Mouse (Mus musculus) heart, postnatal 0 days (tissue): ENCODE data around the gene Son. TPM values are rescaled to one million over a fixed set of nuclear protein-coding genes. Genes with fewer than 3 reads are reported as not detected.

ENCODE experiments used
- ATAC-seq: fragments of 200-750 bp; cut with Nextera tagmentation; 2 replicates; pipeline ENCODE4 v1.8.0; 2017; ENCODE audit warnings: low read depth, moderate number of reproducible peaks, moderate library complexity; ENCODE audit not compliant: insufficient read depth
- DNase-seq: peaks from one replicate; pipeline ENCODE4 v3.0.0-alpha.2; 2016; ENCODE audit warnings: low spot score
- H3K27ac ChIP-seq: fragments of 300-500 bp; sonication (generic); 2 replicates; pipeline ENCODE4 v1.5.1; 2014; ENCODE audit warnings: low read depth, mild to moderate bottlenecking
- H3K27me3 ChIP-seq: fragments of 300-500 bp; sonication (generic); 2 replicates; pipeline ENCODE4 v1.6.1; 2014; ENCODE audit warnings: low read length, mixed read lengths; ENCODE audit not compliant: control insufficient read depth, insufficient read depth
- H3K36me3 ChIP-seq: fragments of 300-500 bp; sonication (generic); replicated peaks from 2 replicates; pipeline ENCODE4 v1.6.1; 2014; ENCODE audit warnings: low read length, mixed read lengths; ENCODE audit not compliant: control insufficient read depth, insufficient read depth
- H3K4me1 ChIP-seq: fragments of 300-500 bp; sonication (generic); 2 replicates; pipeline ENCODE4 v1.6.1; 2014; ENCODE audit warnings: antibody characterized with exemption; ENCODE audit not compliant: control insufficient read depth, insufficient read depth
- H3K4me2 ChIP-seq: fragments of 300-500 bp; sonication (generic); 2 replicates; pipeline ENCODE4 v1.6.1; 2014; ENCODE audit warnings: low read depth, mild to moderate bottlenecking, low read length, moderate library complexity
- H3K4me3 ChIP-seq: fragments of 300-500 bp; sonication (generic); 2 replicates; pipeline ENCODE4 v1.5.1; 2014; ENCODE audit warnings: low read depth, low read length
- H3K9ac ChIP-seq: fragments of 300-500 bp; sonication (generic); replicated peaks from 2 replicates; pipeline ENCODE4 v1.6.1; 2014; ENCODE audit warnings: low read depth, low read length, mixed read lengths
- H3K9me3 ChIP-seq: fragments of 300-500 bp; sonication (generic); replicated peaks from 2 replicates; pipeline ENCODE4 v1.6.1; 2016; ENCODE audit warnings: low read length; ENCODE audit not compliant: control insufficient read depth
- CTCF ChIP-seq: IDR thresholded peaks from 2 replicates; pipeline ENCODE4 v1.5.1; 2016; ENCODE audit warnings: antibody characterized with exemption, control low read depth, low read depth
- EP300 ChIP-seq: IDR thresholded peaks from 2 replicates; pipeline ENCODE4 v1.6.1; 2016; ENCODE audit warnings: antibody characterized with exemption, low read depth
- WGBS: fragments of 180-500 bp; shearing (Covaris S2); extraction: QIAGEN DNeasy Blood & Tissue Kit; methylation state at CpG from one replicate; pipeline ENCODE4 v1.1.7; 2014; 5-methylcytosine and 5-hydroxymethylcytosine counted together
- polyA plus RNA-seq: library from polyadenylated mRNA; unstranded; fragments of >200 nt; fragmentation: Nextera tagmentation; extraction: Ambion mirVana; gene quantifications from 2 replicates; pipeline ENCODE4 v1.2.1, GENCODE M21; 2015
- total RNA-seq: library from RNA; depleted of rRNA; stranded (reverse); fragments of >200 nt; gene quantifications from 2 replicates; pipeline ENCODE4 v1.2.3, GENCODE M21; 2014; ENCODE audit warnings: low replicate concordance

Son gene
- total and polyA plus RNA-seq, 2 experiments from 2014 or later: 69.1 to 243 TPM

DNA sequence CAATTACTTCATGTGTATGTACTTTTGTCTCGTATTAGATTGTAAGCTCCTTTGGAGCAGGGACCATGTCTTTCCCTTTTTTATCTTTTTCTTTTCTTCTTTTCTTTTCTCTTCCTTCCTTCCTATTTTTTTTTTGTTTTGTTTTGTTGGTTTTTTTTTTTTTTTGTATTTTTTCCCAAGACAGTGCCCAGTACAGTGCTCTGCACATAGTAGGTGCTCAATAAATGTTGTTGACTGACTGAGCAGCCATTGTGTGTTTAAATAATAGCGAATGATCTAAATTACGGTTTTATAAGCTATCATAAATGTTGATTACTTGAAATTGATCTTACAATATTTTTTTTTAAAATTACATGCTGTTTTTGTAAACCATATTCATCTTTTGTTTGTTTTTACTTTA, 16.5 kb downstream of the Son start:
- H3K4me1 ChIP-seq: 0 out of 2 replicates have a peak, but pooled peaks cover 7% of the 10 kb centered on the region
- TF ChIP-seq EP300 (no peak), CTCF (no peak)
- ATAC-seq: no peak
- H3K9me3 ChIP-seq: no peaks in the 10 kb centered on the region
- 90% methylated on average over 3 of the region's 3 CpGs for WGBS
- H3K9ac ChIP-seq: no peak overlapping the region
- H3K4me3 ChIP-seq: no peak overlapping the region
- H3K36me3 ChIP-seq: peaks cover 85% of the 10 kb centered on the region
- no peak for DNase-seq
- H3K27ac ChIP-seq: no peak overlapping the region
- no peak overlapping the region for H3K4me2 ChIP-seq
- H3K27me3 ChIP-seq: no peaks in the 10 kb centered on the region

- DNase-seq: no peak
- 83% methylated on average over 4 of the region's 4 CpGs for WGBS
These were observed 27.2 kb downstream of the Son start for GRCm38 (mm10) chr16:91674500-91674899.

DNA sequence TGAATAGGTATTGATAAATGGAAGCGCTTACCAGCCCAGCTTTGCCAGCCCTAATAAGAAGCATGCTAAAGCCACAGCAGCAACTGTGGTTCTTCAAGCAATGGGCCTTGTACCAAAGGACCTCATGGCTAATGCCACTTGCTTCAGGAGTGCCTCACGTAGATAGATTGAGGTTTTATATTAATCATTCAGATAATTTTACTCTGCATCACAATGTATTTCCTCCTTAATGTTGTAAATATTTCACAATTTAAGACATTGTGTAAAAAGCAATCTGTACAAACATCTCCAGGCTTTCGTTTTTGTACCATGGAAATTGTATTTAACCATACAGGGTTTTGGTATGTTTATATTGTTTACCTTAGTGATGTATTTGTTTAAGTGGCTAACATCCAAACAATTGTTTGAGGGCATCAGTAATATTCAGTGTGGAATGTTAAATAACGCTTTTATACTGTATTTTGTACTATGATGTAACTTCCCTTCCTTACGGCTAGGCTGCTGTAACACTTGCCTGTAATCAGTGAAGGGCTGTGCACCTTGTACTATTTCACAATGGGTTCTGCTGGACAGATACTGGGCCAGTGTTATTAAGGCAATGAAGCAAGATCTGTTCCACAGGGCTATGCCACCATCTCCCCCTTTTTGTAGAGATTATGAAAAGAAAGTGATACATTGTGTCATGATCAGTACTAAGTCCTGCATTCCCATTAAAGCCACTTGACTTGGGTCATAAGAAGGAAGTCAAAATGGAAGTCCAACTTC, 31.0 kb downstream of the Son start:
- TF ChIP-seq CTCF (no peak), EP300 (no peak)
- no peak for ATAC-seq
- H3K36me3 ChIP-seq: peaks cover 73% of the 10 kb centered on the region

More at GRCm38 (mm10) chr16:91674500-91674899, 27.2 kb downstream of the Son start:
- TF ChIP-seq EP300 (no peak), CTCF (no peak)
- Histone ChIP-seq H3K4me2 (no peak overlapping the region), H3K9me3 (no peaks in the 10 kb centered on the region), H3K9ac (no peak overlapping the region), H3K36me3 (peaks cover 90% of the 10 kb centered on the region), H3K27ac (no peak overlapping the region), H3K27me3 (no peaks in the 10 kb centered on the region), H3K4me1 (no peaks in the 10 kb centered on the region), H3K4me3 (no peak overlapping the region)
- no peak for ATAC-seq

DNA sequence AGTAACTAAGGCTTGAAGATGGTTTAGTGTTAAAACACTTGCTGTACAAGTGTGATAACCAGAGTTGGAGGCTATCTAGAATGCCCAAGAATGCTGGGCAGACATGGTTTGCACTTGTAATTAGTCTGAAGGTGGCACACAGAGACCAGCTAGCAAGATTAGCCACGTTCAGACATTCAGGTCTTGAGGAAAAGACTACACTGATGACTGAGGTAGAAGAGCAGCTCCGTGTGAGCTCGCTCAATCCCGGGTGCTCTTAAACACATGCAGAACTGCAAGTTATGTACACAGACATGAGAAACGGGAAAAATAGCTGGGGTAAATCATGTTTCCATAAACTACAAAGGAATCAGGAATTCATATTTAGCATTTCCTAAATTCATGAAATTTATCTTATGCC, 33.4 kb downstream of the Son start:
- Histone ChIP-seq H3K36me3 (peaks cover 71% of the 10 kb centered on the region), H3K9ac (no peak overlapping the region), H3K4me1 (no peaks in the 10 kb centered on the region), H3K27ac (no peak overlapping the region), H3K27me3 (no peaks in the 10 kb centered on the region), H3K4me2 (no peak overlapping the region), H3K4me3 (no peak overlapping the region), H3K9me3 (no peaks in the 10 kb centered on the region)
- 70% methylated on average over 5 of the region's 5 CpGs for whole genome bisulfite sequencing
- DNase-seq (no peak), ATAC-seq (no peak)
- TF ChIP-seq CTCF: no peak
- TF ChIP-seq EP300: no peak

More for the DNA sequence above, 31.0 kb downstream of the Son start:
- no peak overlapping the region for H3K9ac ChIP-seq
- no peaks in the 10 kb centered on the region for H3K4me1 ChIP-seq
- no peak overlapping the region for H3K4me3 ChIP-seq
- WGBS: 81% methylated on average over 5 of the region's 5 CpGs
- no peak for DNase-seq
- no peak overlapping the region for H3K4me2 ChIP-seq
- no peaks in the 10 kb centered on the region for H3K27me3 ChIP-seq
- H3K27ac ChIP-seq: no peak overlapping the region
- no peaks in the 10 kb centered on the region for H3K9me3 ChIP-seq

- no peak overlapping the region for H3K9ac ChIP-seq
- 72% methylated on average over 5 of the region's 5 CpGs for WGBS
- H3K27ac ChIP-seq: no peak overlapping the region
- DNase-seq: no peak
- ATAC-seq: no peak
- H3K4me2 ChIP-seq: no peak overlapping the region
- no peaks in the 10 kb centered on the region for H3K27me3 ChIP-seq
- peaks cover 36% of the 10 kb centered on the region for H3K36me3 ChIP-seq
- no peak overlapping the region for H3K4me3 ChIP-seq
- no peaks in the 10 kb centered on the region for H3K9me3 ChIP-seq
- no peak for TF ChIP-seq EP300
- no peak for TF ChIP-seq CTCF
- H3K4me1 ChIP-seq: peaks cover 9% of the 10 kb centered on the region; the same call in 1 of the 2 replicates
These were observed 38.2 kb downstream of the Son start for GRCm38 (mm10) chr16:91685526-91685925.
